ENCODE assay signal across 9 mouse cellular contexts in genomic region chr2:143889860-143890433, GRCm38 (mm10). TPM values are rescaled to one million over a fixed set of nuclear protein-coding genes. Genes with fewer than 3 reads are reported as not detected.
DNase-seq lines count a peak whose midpoint lies in the region; ATAC-seq lines count a peak whose summit lies in the region.
"Had no signal": no experiment of that assay in that cellular context is flagged by ENCODE, and none has a peak within 500 bp of the region (broad histone marks: within the 10 kb centered on the region; RNA-seq: fewer than 3 reads in every experiment).

No protein-coding gene starts in this region.

- ATAC-seq in kidney, embryonic 14.5 days (ENCODE audit: low FRiP score, low TSS enrichment): peak; percentile 79
- no peak for ATAC-seq in forebrain, embryonic 12.5 days (ENCODE audit: low FRiP score)
- no peak for ATAC-seq in midbrain, embryonic 16.5 days

- H3K4me1 ChIP-seq in kidney, embryonic 14.5 days (ENCODE audit: control insufficient read depth, insufficient read depth, low read length): no peaks in the 10 kb centered on the region
- H3K4me1 ChIP-seq in forebrain, embryonic 12.5 days: no peaks in the 10 kb centered on the region
- no peaks in the 10 kb centered on the region for H3K4me1 ChIP-seq in midbrain, embryonic 16.5 days (ENCODE audit: control insufficient read depth, insufficient read depth, low read length)

- no peaks in the 10 kb centered on the region for H3K9me3 ChIP-seq in kidney, embryonic 14.5 days (ENCODE audit: control insufficient read depth, low read length)
- no peaks in the 10 kb centered on the region for H3K9me3 ChIP-seq in forebrain, embryonic 12.5 days
- no peaks in the 10 kb centered on the region for H3K9me3 ChIP-seq in midbrain, embryonic 16.5 days (replicated peaks; ENCODE audit: control insufficient read depth, low read length, poor library complexity, severe bottlenecking)

- H3K4me2 ChIP-seq in kidney, embryonic 14.5 days (replicated peaks; ENCODE audit: low read depth, low read length): no peak overlapping the region
- H3K4me2 ChIP-seq in forebrain, embryonic 12.5 days: no peak overlapping the region
- H3K4me2 ChIP-seq in midbrain, embryonic 16.5 days (ENCODE audit: low read length): no peak overlapping the region

- no peaks in the 10 kb centered on the region for H3K27me3 ChIP-seq in kidney, embryonic 14.5 days (ENCODE audit: control insufficient read depth, insufficient read depth, low read length)
- H3K27me3 ChIP-seq in forebrain, embryonic 12.5 days: no peaks in the 10 kb centered on the region
- H3K27me3 ChIP-seq in midbrain, embryonic 16.5 days (ENCODE audit: control insufficient read depth, insufficient read depth, low read depth, low read length): no peaks in the 10 kb centered on the region

- peak; percentile 66 to 71 for DNase-seq in urinary bladder, postnatal 36 days (ENCODE audit: low spot score in 2 of 2)
- no peak for DNase-seq in urinary bladder, postnatal 10 days (ENCODE audit: low spot score)
- peak; percentile 67 to 86 for DNase-seq in lung, adult 18-20 months
- DNase-seq in cerebellum, adult 9-10 months: no peak
- no peak for DNase-seq in right cerebral cortex, postnatal 10 days (ENCODE audit: low spot score in 2 of 2)
- DNase-seq: adrenal gland, adult 8-10 months had no signal

- no peak overlapping the region for H3K4me3 ChIP-seq in kidney, embryonic 14.5 days (ENCODE audit: low read length)
- H3K4me3 ChIP-seq in forebrain, embryonic 12.5 days (replicated peaks): no peak overlapping the region
- no peak overlapping the region for H3K4me3 ChIP-seq in midbrain, embryonic 16.5 days (ENCODE audit: low read depth, low read length)

- WGBS in kidney, embryonic 14.5 days: 52% methylated on average over 12 of the region's 12 CpGs
- WGBS in forebrain, embryonic 12.5 days: 72% methylated on average over 12 of the region's 12 CpGs
- WGBS in midbrain, embryonic 16.5 days: 72% methylated on average over 12 of the region's 12 CpGs

- H3K27ac ChIP-seq in kidney, embryonic 14.5 days (ENCODE audit: low read depth, low read length): peak overlapping the region; percentile 10; the same call in 1 of the 2 replicates
- H3K27ac ChIP-seq in forebrain, embryonic 12.5 days: no peak overlapping the region
- H3K27ac ChIP-seq in midbrain, embryonic 16.5 days (ENCODE audit: low read length): no peak overlapping the region

- H3K9ac ChIP-seq in kidney, embryonic 14.5 days (ENCODE audit: low read depth, low read length): no peak overlapping the region
- H3K9ac ChIP-seq in forebrain, embryonic 12.5 days: no peak overlapping the region
- no peak overlapping the region for H3K9ac ChIP-seq in midbrain, embryonic 16.5 days (ENCODE audit: low read depth, low read length)

- H3K36me3 ChIP-seq in kidney, embryonic 14.5 days (ENCODE audit: control insufficient read depth, insufficient read depth, low read length): no peaks in the 10 kb centered on the region
- no peaks in the 10 kb centered on the region for H3K36me3 ChIP-seq in forebrain, embryonic 12.5 days (replicated peaks)
- no peaks in the 10 kb centered on the region for H3K36me3 ChIP-seq in midbrain, embryonic 16.5 days (ENCODE audit: control insufficient read depth, insufficient read depth, low read length)

RNA-seq across cellular contexts. Expression of gene Dstn, which starts 25.2 kb away (rescaled TPM):
- polyA plus RNA-seq in kidney, embryonic 14.5 days (2014; fragmentation: Nextera tagmentation; extraction: Ambion mirVana): 319 and 404 TPM in 2 replicates
- 366 and 389 TPM in 2 replicates for polyA plus RNA-seq in forebrain, embryonic 12.5 days (2016; fragmentation: Nextera tagmentation; extraction: Ambion mirVana)
- 429 and 431 TPM in 2 replicates for polyA plus RNA-seq in midbrain, embryonic 16.5 days (2015; fragmentation: Nextera tagmentation; extraction: Ambion mirVana)

RNA-seq across cellular contexts. Expression of gene Bfsp1, which starts 27.0 kb away (rescaled TPM):
- polyA plus RNA-seq in kidney, embryonic 14.5 days (2014; fragmentation: Nextera tagmentation; extraction: Ambion mirVana): 1.0 and 1.7 TPM in 2 replicates
- 1.1 and 1.2 TPM in 2 replicates for polyA plus RNA-seq in forebrain, embryonic 12.5 days (2016; fragmentation: Nextera tagmentation; extraction: Ambion mirVana)
- 1.7 and 2.0 TPM in 2 replicates for polyA plus RNA-seq in midbrain, embryonic 16.5 days (2015; fragmentation: Nextera tagmentation; extraction: Ambion mirVana)

Comparison
In these comparisons a context has a peak if more than half of its experiments do, and no peak if none do; other contexts are left out.
1. DNase-seq: peak in urinary bladder, postnatal 36 days (2 of 2) and lung, adult 18-20 months (2 of 2); none in urinary bladder, postnatal 10 days (single experiment), cerebellum, adult 9-10 months (single experiment) and right cerebral cortex, postnatal 10 days (0 of 2).